Mouse (Mus musculus): Measurements from ENCODE around the gene Trub1. TPM values are rescaled to one million over a fixed set of nuclear protein-coding genes. Genes with fewer than 3 reads are reported as not detected.
A peak's percentile ranks its signal among the peaks of the same experiment; 100 is the strongest.

Trub1 gene
- 10 to 100 TPM; 19.2 to 20.6 TPM for total RNA-seq (2021)

GRCm38 (mm10) chr19:57452492-57453217 lies at the start of gene Trub1:
Trub1 (plus strand) TSS chr19:57452912.
- DNase-seq (ENCODE audit: low spot score in 2 of 2), result peak; percentile 86 to 88
- intact Hi-C loops (cut with DNase I), result loop anchor here (5.0 kb wide), 1 partner anchor 50 kb away; no protein-coding TSS in a partner anchor

GRCm38 (mm10) chr19:57403700-57404501 lies 48.8 kb upstream of the Trub1 start:
- intact Hi-C loops (cut with DNase I), result loop anchor here (2.0 to 5.0 kb wide), 2 partner anchors 48 to 239 kb away; partner anchors contain the start of gene Trub1
- peak; percentile 54 to 58 for DNase-seq (ENCODE audit: low spot score in 2 of 2)

GRCm38 (mm10) chr19:57404502-57404848 lies 48.2 kb upstream of the Trub1 start:
- intact Hi-C loops (cut with DNase I), result loop anchor here (5.0 kb wide), 1 partner anchor 48 kb away; the partner anchor contains the start of gene Trub1
- no peak for DNase-seq (ENCODE audit: low spot score in 2 of 2)

- DNase-seq (ENCODE audit: low spot score in 2 of 2), result no peak
- intact Hi-C loops (cut with DNase I), result no loop called here
Observed at GRCm38 (mm10) chr19:57407947-57408346, 44.8 kb upstream of the Trub1 start.

GRCm38 (mm10) chr19:57411375-57412196 lies 41.1 kb upstream of the Trub1 start:
- intact Hi-C loops (cut with DNase I), result no loop called here
- DNase-seq (ENCODE audit: low spot score in 2 of 2), result peak; percentile 44 to 52

- no peak for DNase-seq (ENCODE audit: low spot score in 2 of 2)
- intact Hi-C loops (cut with DNase I), result no loop called here
Observed at GRCm38 (mm10) chr19:57413170-57413569, 39.5 kb upstream of the Trub1 start.

GRCm38 (mm10) chr19:57413918-57414317 lies 38.8 kb upstream of the Trub1 start:
- DNase-seq (ENCODE audit: low spot score in 2 of 2), result no peak
- intact Hi-C loops (cut with DNase I), result no loop called here

- intact Hi-C loops (cut with DNase I), result no loop called here
- DNase-seq (ENCODE audit: low spot score in 2 of 2), result no peak
Observed at GRCm38 (mm10) chr19:57415031-57415807, 37.5 kb upstream of the Trub1 start.

GRCm38 (mm10) chr19:57417800-57418580 lies 34.7 kb upstream of the Trub1 start:
- intact Hi-C loops (cut with DNase I), result no loop called here
- no peak for DNase-seq (ENCODE audit: low spot score in 2 of 2)

GRCm38 (mm10) chr19:57423402-57423801 lies 29.3 kb upstream of the Trub1 start:
- DNase-seq (ENCODE audit: low spot score in 2 of 2), result no peak
- intact Hi-C loops (cut with DNase I), result no loop called here

- no peak for DNase-seq (ENCODE audit: low spot score in 2 of 2)
- intact Hi-C loops (cut with DNase I), result no loop called here
Observed at GRCm38 (mm10) chr19:57425296-57425695, 27.4 kb upstream of the Trub1 start.

GRCm38 (mm10) chr19:57426841-57427240 lies 25.9 kb upstream of the Trub1 start:
- intact Hi-C loops (cut with DNase I), result no loop called here
- DNase-seq (ENCODE audit: low spot score in 2 of 2), result no peak

GRCm38 (mm10) chr19:57427756-57428438 lies 24.8 kb upstream of the Trub1 start:
- intact Hi-C loops (cut with DNase I), result no loop called here
- DNase-seq (ENCODE audit: low spot score in 2 of 2), result no peak

GRCm38 (mm10) chr19:57428641-57429040 lies 24.1 kb upstream of the Trub1 start:
- intact Hi-C loops (cut with DNase I), result no loop called here
- no peak for DNase-seq (ENCODE audit: low spot score in 2 of 2)

GRCm38 (mm10) chr19:57429926-57430325 lies 22.8 kb upstream of the Trub1 start:
- intact Hi-C loops (cut with DNase I), result no loop called here
- DNase-seq (ENCODE audit: low spot score in 2 of 2), result no peak

GRCm38 (mm10) chr19:57431476-57431875 lies 21.2 kb upstream of the Trub1 start:
- DNase-seq (ENCODE audit: low spot score in 2 of 2), result no peak
- intact Hi-C loops (cut with DNase I), result no loop called here

GRCm38 (mm10) chr19:57434024-57434423 lies 18.7 kb upstream of the Trub1 start:
- intact Hi-C loops (cut with DNase I), result no loop called here
- DNase-seq (ENCODE audit: low spot score in 2 of 2), result no peak

- intact Hi-C loops (cut with DNase I), result no loop called here
- DNase-seq (ENCODE audit: low spot score in 2 of 2), result no peak
Observed at GRCm38 (mm10) chr19:57436586-57437021, 16.1 kb upstream of the Trub1 start.
